Mouse (Mus musculus) midbrain, postnatal 0 days (tissue): Measurements from ENCODE around the gene Lrrc2. TPM values are rescaled to one million over a fixed set of nuclear protein-coding genes. Genes with fewer than 3 reads are reported as not detected.

Experiments used
- ATAC-seq: fragments of 200-750 bp; cut with Nextera tagmentation; 2 replicates; pipeline ENCODE4 v1.8.0; 2017; ENCODE audit warnings: moderate number of reproducible peaks, mild to moderate bottlenecking, moderate TSS enrichment, moderate library complexity; ENCODE audit not compliant: low FRiP score
- DNase-seq: peaks from one replicate; pipeline ENCODE4 v3.0.0-alpha.2; 2015; ENCODE audit warnings: low spot score
- H3K27ac ChIP-seq: fragments of 300-500 bp; sonication (generic); 2 replicates; pipeline ENCODE4 v1.5.1; 2014; ENCODE audit warnings: low read depth, mild to moderate bottlenecking, low read length, mixed read lengths
- H3K27me3 ChIP-seq: fragments of 300-500 bp; sonication (generic); 2 replicates; pipeline ENCODE4 v1.6.1; 2014; ENCODE audit warnings: low read length, control low read depth, mixed read lengths; ENCODE audit not compliant: insufficient read depth
- H3K36me3 ChIP-seq: fragments of 300-500 bp; sonication (generic); 2 replicates; pipeline ENCODE4 v1.6.1; 2014; ENCODE audit warnings: low read length, control low read depth, mixed read lengths; ENCODE audit not compliant: insufficient read depth
- H3K4me1 ChIP-seq: fragments of 300-500 bp; sonication (generic); 2 replicates; pipeline ENCODE4 v1.6.1; 2014; ENCODE audit warnings: mild to moderate bottlenecking, control low read depth, antibody characterized with exemption, low read length, mixed read lengths; ENCODE audit not compliant: insufficient read depth
- H3K4me2 ChIP-seq: fragments of 300-500 bp; sonication (generic); 2 replicates; pipeline ENCODE4 v1.6.1; 2014; ENCODE audit warnings: low read depth, mild to moderate bottlenecking, low read length, mixed read lengths; ENCODE audit not compliant: poor library complexity, severe bottlenecking
- H3K4me3 ChIP-seq: fragments of 300-500 bp; sonication (generic); 2 replicates; pipeline ENCODE4 v1.5.1; 2014; ENCODE audit warnings: low read depth, mild to moderate bottlenecking, low read length, moderate library complexity
- H3K9ac ChIP-seq: fragments of 300-500 bp; sonication (generic); replicated peaks from 2 replicates; pipeline ENCODE4 v1.6.1; 2014; ENCODE audit warnings: mild to moderate bottlenecking, low read length, moderate library complexity, mixed read lengths; ENCODE audit not compliant: poor library complexity, severe bottlenecking
- H3K9me3 ChIP-seq: fragments of 300-500 bp; sonication (generic); 2 replicates; pipeline ENCODE4 v1.6.1; 2016; ENCODE audit warnings: low read length, control low read depth
- CTCF ChIP-seq: IDR thresholded peaks from 2 replicates; pipeline ENCODE4 v1.5.1; 2016; ENCODE audit warnings: antibody characterized with exemption, mild to moderate bottlenecking
- WGBS: fragments of 180-500 bp; shearing (Covaris S2); extraction: QIAGEN DNeasy Blood & Tissue Kit; methylation state at CpG from one replicate; pipeline ENCODE4 v1.1.7; 2014; 5-methylcytosine and 5-hydroxymethylcytosine counted together
- polyA plus RNA-seq: library from polyadenylated mRNA; unstranded; fragments of >200 nt; fragmentation: Nextera tagmentation; extraction: Ambion mirVana; gene quantifications from 2 replicates; pipeline ENCODE4 v1.2.1, GENCODE M21; 2015
- total RNA-seq: library from RNA; depleted of rRNA; stranded (reverse); fragments of >200 nt; gene quantifications from 2 replicates; pipeline ENCODE4 v1.2.3, GENCODE M21; 2014

Lrrc2 gene
- total and polyA plus RNA-seq, 2 experiments from 2014 or later = 0.93 to 1.1 TPM

DNA sequence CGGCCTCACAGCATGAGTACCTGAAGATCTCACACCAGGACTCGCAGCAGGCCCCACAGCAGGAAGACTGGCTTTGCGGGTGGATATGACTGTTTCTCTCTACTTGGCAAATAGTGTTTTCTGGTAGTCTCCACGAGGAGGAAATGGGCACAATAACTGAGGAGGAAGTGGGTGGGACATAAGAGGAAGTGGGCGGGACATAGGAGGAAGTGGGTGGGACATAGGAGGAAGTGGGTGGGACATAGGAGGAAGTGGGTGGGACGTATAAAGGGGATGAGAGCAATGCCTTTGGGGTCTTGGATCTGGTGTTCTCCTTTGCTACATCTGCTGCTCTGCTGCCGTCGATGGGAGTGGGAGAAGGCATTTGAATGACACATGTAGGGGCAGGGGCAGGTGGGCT is 34.6 kb downstream of the Lrrc2 start:
- H3K27me3 ChIP-seq = no peaks in the 10 kb centered on the region
- no peak for TF ChIP-seq CTCF
- H3K27ac ChIP-seq = no peak overlapping the region
- no peak for DNase-seq
- no peak for ATAC-seq
- H3K36me3 ChIP-seq = no peaks in the 10 kb centered on the region
- WGBS = 84% methylated on average over 8 of the region's 8 CpGs
- H3K9me3 ChIP-seq = no peaks in the 10 kb centered on the region
- H3K9ac ChIP-seq = no peak overlapping the region
- H3K4me2 ChIP-seq = no peak overlapping the region
- H3K4me3 ChIP-seq = no peak overlapping the region
- H3K4me1 ChIP-seq = no peaks in the 10 kb centered on the region

DNA sequence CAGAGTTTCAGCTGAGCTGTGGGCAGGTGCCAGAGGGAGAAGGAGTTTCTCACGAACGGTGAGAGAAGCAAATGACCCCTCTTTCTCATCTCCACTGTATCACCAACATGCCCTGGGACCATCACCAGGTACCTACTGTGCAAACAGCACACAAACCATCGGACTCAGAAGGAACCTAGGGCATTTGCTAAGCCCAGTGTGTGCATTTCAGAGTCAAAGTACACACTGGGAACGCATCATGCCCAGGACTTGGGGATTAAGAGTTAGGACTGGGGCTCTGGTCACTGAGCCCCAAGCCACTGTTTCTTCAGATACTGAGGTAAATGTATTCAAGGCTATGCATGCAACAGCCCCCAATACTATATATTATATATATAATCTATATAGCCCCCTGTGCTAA is 36.0 kb downstream of the Lrrc2 start:
- H3K4me1 ChIP-seq = no peaks in the 10 kb centered on the region

DNA sequence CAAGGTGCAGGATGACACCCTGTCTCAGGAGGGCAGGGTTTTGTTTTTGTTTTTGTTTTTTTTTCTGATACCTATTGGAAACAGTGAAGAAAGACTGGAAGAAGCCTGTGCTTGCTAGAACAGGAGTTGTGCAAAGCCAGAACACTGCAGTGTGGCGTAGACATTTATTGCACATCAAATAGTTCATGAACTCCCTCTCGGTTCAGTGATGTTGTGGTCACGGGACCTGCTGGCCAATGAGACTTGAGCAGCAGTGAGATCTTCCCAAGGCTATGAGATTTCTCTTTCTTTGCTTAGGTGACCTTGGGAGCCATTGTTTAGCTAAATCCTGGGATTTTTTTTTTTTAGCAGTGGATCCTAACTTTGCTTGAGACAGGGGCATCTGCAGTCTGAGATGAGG is 36.7 kb downstream of the Lrrc2 start:
- no peak overlapping the region for H3K27ac ChIP-seq
- no peaks in the 10 kb centered on the region for H3K4me1 ChIP-seq
- no peaks in the 10 kb centered on the region for H3K9me3 ChIP-seq
- no peaks in the 10 kb centered on the region for H3K36me3 ChIP-seq
- DNase-seq = no peak
- ATAC-seq = no peak
- H3K4me3 ChIP-seq = no peak overlapping the region
- TF ChIP-seq CTCF = no peak
- H3K4me2 ChIP-seq = no peak overlapping the region
- H3K9ac ChIP-seq = no peak overlapping the region
- 78% methylated on average over 3 of the region's 3 CpGs for WGBS
- H3K27me3 ChIP-seq = no peaks in the 10 kb centered on the region

More for the DNA sequence above, 36.0 kb downstream of the Lrrc2 start:
- no peak for DNase-seq
- no peak for ATAC-seq
- TF ChIP-seq CTCF = no peak
- 77% methylated on average over 4 of the region's 4 CpGs for WGBS
- no peak overlapping the region for H3K4me3 ChIP-seq
- H3K27me3 ChIP-seq = no peaks in the 10 kb centered on the region
- H3K9me3 ChIP-seq = no peaks in the 10 kb centered on the region
- no peaks in the 10 kb centered on the region for H3K36me3 ChIP-seq
- no peak overlapping the region for H3K27ac ChIP-seq
- no peak overlapping the region for H3K9ac ChIP-seq
- H3K4me2 ChIP-seq = no peak overlapping the region

DNA sequence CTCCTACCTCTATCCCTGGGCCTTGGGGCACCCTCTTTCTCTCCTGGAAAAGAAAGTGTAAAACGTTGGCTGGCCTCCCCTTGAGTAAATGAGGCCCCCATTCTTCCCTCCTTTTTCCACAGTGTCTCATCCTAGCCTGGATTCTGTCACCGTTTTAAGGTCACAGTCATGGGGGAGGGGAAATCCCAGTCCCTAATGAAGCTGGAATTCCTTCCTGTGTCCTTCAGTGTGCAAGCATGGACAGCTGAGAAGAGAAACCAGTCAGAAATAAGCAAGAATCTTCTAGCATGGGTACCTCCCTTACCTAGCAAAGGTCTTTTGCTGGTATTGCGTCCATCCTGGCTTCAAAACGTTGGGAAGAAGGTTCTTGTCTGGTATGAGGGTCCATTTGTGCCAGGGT is 37.8 kb downstream of the Lrrc2 start:
- DNase-seq (no peak), ATAC-seq (no peak)
- 74% methylated on average over 4 of the region's 4 CpGs for WGBS
- H3K4me3 ChIP-seq = no peak overlapping the region
- H3K27ac ChIP-seq = no peak overlapping the region
- no peaks in the 10 kb centered on the region for H3K36me3 ChIP-seq
- TF ChIP-seq CTCF = no peak
- no peak overlapping the region for H3K9ac ChIP-seq
- H3K4me1 ChIP-seq = no peaks in the 10 kb centered on the region
- H3K4me2 ChIP-seq = no peak overlapping the region
- H3K27me3 ChIP-seq = no peaks in the 10 kb centered on the region
- no peaks in the 10 kb centered on the region for H3K9me3 ChIP-seq

DNA sequence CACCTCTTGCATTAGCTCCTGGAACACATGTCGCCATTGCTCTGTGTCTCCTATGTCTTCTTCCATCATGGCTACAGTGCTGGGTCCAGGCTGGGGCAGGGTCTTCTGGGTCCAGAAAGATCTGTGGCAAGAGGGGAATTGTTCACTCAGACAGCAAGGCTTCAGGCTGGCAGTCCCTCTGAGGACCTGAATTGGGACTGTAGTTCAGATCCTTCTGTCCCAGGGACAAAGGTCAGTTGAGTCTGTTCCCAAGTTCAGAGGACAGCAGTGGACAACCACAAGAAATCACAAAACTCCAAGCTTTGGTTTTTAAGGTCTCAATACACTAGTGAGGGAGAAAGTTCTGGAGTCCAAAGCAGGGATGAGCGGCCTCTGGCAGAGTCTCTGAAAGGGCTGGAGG is 38.2 kb downstream of the Lrrc2 start:
- Histone ChIP-seq H3K4me1 (no peaks in the 10 kb centered on the region), H3K9ac (no peak overlapping the region), H3K9me3 (no peaks in the 10 kb centered on the region), H3K4me2 (no peak overlapping the region), H3K36me3 (no peaks in the 10 kb centered on the region), H3K27me3 (no peaks in the 10 kb centered on the region), H3K27ac (no peak overlapping the region), H3K4me3 (no peak overlapping the region)
- no peak for TF ChIP-seq CTCF
- DNase-seq (no peak), ATAC-seq (no peak)
- WGBS = 83% methylated on average over 2 of the region's 2 CpGs

DNA sequence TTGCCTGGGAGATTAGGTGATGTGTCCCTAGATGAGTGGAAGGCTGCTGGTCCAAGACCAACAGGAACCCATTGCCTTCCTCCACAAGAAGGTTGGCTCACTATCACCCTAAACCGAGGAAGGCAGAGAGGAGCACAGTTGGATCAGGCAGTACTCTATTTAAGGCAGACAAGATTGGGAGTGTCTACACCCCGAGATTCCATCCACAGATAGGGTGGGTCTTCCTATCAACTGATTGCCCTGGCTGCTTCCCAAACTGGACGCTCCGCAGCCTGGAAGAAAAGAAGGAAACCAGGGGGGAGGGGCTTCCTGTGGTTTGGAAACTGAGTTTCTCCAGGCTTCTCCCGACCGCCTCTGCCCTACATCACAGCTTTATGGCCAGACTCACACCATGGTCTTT is 38.9 kb downstream of the Lrrc2 start, which contains the start of gene Rtp3:
Rtp3 (minus strand) TSS at position 380 of the 400 bp plus-strand sequence.
- H3K27ac ChIP-seq = no peak within 1 kb of the TSS
- no peak for TF ChIP-seq CTCF
- H3K4me2 ChIP-seq = no peak within 1 kb of the TSS
- H3K36me3 ChIP-seq = no peaks in the 10 kb centered on the region
- no peaks in the 10 kb centered on the region for H3K4me1 ChIP-seq
- H3K27me3 ChIP-seq = no peaks in the 10 kb centered on the region
- no peak for ATAC-seq
- DNase-seq = no peak
- no peak within 1 kb of the TSS for H3K4me3 ChIP-seq
- H3K9me3 ChIP-seq = no peaks in the 10 kb centered on the region
- WGBS = 66% methylated on average over 6 of the region's 6 CpGs
- no peak within 1 kb of the TSS for H3K9ac ChIP-seq
